Mouse (Mus musculus): ENCODE data around the gene Smim24.

Smim24 gene

DNA sequence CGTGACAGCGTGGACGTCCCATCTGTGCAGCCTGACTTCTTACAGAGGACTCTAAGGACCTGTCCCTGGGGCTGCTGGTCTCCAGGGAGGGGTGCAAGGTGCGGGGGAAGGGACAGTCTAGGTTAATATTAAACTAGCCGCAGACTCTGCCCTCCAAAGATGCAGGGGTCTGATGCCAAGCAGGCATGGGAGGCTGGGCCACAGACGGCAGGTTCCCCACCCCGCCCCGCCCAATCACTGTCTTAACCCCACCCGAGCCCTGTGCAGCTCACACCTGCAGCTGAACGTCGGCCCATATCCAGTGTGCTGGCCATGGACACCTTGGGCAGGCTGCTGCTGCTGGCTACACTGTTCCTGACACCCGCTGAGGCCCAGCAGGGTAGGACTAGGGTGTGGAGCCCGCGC, at the start of gene Smim24:
Gene Smim24, plus strand, starts transcription at position 271 of the 405 bp plus-strand sequence.
- DNase-seq, result no peak

DNA sequence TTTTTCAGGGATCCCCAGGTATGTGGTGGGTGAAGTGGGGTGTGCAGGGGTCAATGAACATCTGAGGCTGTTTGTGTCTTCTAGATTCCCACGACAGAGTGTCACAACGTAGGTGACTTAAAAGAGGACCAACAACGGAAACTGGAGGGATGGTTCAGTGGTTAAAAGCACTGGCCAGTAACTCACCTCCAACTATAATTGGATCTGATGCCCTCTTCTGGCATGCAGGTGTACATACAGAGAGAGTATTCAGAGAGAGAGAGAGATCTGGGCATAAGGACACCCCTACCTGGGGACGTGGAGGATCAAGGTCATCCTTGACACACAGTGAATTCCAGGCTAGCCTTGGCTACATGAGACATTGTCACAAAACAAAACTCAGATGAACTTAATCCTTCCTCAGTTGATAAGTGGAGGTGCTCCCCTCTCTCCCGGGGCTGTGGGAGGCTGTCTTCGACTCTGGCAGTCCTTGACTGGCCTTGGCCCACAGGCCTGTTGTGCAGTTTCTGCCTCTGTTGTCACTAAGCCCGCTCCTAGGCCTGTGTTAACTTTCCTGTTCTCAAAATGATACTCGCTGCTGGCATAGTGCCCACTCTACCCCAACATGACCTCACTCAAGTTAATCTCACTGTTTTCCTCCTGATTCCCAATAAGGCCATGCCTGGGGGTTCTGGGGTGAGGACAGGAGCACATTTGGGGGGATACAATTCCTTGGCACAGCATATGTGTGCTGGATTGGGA, 48.3 kb upstream of the Smim24 start:
- no peak for DNase-seq

DNA sequence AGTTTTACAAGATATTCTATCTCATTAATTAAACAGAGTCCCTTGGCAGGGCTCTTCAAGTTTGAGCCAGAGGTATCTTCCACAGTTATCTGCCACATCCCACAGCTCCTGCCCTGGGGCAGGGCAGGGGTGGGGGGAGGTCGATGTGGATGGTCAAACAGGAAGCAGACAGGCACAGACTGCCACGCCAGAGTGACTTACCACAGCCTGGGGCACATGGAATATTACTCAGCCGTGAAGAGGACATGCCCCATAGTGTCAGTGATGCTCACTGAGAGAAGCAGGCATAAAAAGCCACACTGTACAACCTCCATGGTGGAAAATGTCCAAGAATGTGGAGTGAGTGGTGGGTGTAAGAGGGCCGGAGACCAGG, 47.7 kb upstream of the Smim24 start:
- no peak for DNase-seq

DNA sequence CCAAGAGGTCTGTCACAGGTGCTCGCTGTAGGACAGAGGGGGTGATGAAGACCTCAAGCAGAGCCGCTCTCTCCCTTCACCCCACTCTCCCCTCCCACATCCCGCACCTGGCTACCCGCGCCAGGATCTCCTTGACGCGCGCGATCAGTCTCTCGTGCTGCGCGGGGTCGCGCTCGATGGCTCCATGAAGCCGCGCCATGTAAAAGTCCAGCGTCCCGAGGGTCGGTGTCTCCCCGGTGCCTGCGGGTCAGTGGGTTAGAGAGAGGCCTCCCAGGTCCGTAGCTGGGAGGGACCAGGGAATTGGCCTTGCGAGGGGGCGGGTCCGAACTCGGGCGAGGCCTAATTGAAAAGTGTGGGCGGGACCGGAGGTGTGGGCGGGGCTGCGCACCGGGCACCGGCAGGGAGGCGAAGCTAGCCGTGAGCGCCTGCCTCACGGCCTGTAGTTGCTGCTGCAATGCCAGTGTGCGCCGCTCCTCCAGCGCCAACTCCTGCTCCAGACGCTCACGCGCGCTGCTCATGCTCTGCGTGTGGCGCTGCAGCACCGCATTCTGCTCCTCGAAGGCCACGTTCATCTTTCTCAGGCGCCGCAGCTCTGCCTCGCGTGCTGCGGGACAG, 46.3 kb upstream of the Smim24 start:
- peak; percentile 71 for DNase-seq

DNA sequence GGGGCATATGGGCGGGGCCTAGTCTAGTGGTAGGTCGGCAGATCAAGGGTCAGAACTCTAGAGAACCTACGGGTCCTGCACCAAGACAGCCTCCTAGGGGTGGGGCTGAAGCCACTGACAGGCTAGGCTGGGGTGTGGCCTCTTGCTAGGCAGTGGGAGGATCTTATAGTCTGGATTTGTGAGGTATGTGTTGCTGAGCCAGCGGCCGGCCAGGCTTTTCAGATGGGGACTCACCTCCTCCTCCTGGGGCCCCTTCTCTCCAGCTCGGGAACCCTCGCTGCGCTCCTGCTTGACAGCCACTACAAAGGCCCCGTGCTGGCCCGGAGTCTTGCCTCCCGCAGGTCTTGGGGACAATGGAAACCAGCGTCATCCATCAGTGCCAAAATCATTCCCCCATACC, 43.7 kb upstream of the Smim24 start:
- DNase-seq, result no peak

DNA sequence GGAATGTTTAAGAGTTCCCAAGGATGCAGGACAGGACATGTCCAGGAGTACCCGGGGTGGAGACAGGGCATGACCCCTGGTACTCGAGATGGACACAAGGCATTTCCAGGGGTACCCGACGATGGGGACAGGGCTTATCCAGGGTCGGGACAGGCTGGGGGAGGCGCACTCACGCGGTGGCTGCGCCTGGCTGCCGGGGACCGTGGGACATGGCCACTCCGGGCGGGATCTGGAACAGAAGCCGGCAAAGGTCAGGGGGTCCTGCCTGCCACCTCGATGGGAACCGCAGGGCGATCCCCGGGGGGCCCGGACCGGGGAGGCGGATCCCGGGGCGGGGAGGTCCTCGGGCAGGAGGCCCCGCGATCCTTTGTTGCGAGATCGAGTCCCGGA, 42.9 kb upstream of the Smim24 start:
- no peak for DNase-seq

DNA sequence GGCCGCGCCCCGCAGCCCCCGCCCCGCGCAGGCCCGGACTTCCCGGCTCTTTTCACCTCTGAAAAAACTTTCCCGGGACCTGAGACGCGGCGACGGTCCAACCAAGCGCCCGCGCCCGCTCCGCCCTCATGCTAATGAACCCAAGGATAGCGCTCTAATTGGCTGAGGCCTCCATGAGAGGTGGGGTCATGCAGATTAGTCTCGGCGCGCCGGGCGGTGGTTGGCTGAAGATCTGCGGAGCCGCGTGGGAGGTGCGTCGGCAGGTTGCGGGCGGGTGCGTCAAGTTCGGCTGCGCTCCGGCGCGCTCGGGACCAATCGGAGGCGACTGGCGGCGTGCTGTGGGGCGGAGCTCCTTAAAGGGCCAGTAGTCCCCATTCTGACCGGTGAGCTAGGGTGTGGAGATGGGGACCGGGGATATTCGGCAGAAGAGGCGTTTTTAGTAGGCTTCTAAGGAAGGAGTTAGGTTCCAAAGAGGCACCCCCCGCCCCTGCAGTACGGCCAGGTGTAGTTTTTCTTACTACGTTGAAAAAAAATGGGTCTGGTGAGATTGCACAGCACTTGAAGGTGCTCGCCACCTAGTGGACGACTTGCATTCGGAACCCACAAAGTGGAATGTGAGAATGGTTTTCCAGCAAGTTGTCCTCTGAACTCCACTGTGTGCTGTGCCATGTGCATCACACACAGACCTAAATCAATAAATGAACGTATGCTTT, 42.3 kb upstream of the Smim24 start, which contains the start of gene Hmg20b:
Gene Hmg20b, minus strand, starts transcription at position 130 of the 713 bp plus-strand sequence.
- DNase-seq, result peak; percentile 99

DNA sequence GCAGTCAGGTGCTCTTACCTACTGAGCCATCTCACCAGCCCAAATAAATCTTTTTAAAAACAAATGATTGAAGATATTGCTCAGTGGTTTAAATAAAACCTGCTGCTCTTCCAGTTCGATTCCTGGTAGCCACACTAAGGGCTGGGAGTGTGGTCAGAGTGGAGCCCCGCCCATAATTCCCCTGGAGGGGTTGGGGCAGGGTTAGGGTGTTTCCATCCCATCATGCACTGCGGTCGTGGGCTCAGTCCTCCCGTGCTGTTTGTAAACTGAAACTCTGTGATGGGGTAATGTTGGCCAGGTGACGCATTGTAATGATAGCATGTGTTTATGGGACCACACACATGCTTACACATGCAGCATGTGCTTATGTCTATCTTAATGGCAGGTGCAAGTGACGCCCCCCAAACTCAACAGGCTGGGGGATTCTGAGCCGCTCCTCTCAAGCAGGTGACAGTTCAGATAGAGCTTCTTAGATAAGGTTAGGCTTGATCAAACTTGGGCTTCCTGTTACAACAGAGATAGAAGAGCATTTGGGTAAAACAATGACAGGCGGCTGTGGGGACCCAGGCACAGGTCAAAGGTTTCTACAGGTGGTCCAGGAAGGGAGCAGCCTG, 41.1 kb upstream of the Smim24 start:
- DNase-seq, result no peak

DNA sequence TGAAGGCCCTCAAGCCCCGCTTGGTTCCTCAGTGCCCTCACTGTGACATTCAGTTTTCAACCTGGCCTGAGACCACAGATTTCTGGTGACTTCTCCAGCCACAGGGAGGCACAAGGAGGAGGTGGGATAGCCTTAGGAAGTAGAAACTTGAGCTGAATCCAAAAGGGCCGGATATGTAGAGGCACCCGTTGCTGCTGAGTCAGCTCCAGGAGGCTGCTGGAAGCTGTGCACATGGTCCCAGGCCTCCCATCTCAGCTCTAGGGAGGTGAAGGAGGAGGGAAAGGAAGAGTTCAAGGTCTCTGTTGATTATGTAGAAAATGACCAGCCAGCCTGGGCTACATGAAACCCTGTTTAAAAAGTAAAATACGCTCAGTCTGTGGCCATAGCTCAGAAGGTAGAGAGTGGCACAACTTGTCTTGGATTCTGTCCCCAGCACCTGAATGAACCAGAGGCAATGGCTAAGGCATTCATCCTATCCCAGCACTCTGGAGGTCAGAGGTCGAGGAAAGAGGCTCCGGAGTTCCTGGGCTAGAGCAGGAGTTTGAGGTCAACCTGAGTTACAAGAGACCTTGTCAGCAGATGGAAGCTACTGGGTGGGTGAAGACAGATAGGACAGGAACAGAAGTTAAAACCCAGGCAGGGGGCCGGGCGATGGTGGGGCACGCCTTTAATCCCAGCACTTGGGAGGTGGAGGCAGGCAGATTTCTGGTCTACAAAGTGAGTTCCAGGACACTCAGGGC, 37.9 kb upstream of the Smim24 start:
- no peak for DNase-seq

DNA sequence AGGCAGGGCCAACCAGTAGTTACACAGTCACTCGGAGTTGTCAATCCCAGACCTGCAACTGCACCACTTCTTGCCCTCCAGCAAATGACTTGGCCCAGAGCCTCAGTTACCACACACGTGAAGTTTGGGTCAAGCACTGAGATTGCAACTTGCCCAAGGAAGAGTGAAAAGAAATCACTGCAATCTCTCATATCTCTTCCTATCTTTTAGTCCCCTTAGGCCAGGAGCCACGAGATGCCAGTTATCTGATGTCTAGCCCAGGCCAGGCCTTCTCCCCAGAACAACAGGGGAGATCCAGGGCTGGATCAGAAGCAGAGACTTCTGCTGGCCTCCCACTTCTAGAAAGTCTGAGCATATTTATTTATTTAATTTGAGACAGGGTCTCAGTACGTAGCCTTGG, 37.3 kb upstream of the Smim24 start:
- DNase-seq, result no peak

DNA sequence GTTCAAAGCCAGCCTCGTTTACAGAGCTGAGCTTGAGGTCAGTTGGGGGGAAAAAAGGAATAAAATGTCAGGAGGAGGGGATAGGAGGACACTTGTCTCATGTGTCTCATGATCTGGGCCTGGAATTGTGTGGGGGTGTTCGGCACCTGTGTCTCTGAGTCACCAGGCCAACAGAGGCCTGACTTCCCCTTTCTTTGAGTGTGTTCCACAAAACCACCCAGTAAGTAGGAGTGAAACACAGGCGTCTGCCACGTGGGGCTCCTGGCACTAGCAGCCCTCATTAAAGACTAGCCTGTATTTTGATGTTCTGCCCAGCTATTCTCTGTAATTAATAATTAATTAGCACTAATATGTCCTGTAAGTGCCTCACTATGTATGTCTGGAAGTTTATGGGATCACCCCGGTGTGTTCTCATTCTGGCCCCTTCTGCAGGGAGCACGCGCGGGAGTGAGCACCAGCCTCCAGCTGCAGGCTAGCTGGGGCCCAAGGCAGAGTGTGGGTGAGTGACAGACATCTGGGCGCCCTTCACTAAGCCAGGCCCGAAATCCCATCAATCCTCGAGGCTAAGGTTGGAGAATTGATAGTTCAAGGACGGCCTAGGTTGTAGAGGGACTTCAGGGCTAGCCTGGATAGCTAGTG, 36.4 kb upstream of the Smim24 start:
- no peak for DNase-seq

DNA sequence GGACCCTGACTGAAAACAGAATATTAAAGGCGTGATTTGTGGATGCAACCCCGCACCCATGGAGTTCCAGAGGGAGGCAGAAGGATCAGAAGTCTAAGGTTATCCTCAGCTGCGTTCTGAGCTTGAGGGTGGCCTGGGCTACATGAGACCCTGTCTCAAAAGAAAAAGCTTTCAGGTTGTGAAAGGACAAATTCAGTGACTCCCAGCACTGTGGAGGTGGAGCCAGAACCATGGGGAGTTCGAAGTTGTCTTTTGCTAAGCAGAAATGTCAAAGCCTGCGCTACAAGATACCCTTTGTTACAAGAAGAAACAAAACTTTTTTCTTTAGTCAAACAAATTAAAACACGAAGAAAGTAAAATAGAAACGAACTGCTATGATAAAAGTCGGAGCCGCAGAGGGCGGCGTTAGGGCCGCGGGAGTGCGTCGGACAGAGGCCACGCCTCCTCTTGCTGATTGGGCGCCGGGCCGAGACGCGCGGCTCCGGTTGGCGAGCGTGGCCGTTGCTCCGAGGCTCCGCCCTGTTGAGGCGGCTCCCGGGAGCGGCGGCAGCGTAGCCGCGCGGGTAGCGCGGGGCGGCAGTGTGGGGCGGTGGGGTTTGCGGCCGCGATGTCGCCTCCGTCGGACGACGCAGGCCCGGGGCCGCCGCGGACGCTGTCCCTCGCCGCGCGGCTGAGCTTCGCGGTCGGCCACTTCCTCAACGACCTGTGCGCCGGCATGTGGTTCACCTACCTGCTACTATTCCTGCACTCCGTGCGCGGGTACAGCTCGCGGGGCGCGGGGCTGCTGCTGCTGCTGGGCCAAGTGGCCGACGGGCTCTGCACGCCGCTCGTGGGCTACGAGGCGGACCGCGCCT, 35.6 kb upstream of the Smim24 start, which contains the start of gene Mfsd12:
Gene Mfsd12, plus strand, starts transcription at position 501 of the 854 bp plus-strand sequence.
- peak; percentile 93 for DNase-seq

DNA sequence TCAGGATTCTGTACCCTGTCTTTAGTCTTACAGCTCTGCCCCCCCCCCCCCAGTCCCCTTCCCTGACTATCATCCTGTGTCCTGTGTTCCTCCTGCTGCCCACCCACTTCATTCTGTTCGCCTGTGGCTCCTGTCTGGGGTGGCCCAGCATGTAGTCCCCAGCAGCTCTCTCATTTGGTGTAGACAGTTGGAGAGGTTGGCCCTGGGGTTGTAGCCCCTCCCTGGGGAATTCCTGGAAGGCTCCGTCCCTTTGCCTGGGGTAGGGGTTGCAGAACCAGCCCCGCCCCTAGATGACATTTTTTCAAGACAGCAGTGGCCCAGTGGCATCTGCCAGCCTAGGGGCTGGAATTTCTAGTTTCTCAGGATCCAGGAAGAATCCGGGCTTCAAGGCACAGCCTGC, 34.6 kb upstream of the Smim24 start:
- DNase-seq, result no peak

DNA sequence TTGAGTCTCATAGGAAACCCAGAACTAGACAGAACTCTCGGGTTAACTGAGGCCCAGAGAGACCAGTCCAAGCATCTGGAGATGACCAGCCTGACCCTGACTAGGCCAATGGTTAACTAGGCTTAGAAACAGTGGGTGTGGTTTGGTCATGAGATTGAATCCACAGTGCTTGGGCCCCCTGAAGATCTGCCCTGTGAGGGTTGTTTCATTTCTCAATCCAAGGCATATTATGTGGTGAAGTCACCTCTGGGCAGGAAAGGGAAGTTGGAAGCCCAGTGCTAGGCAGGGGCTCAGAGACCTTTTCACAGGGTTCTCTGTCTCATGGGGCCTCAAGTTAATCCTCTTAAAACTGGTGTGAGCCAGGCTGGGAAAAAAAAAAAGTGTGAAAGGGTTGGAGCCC, 34.0 kb upstream of the Smim24 start:
- DNase-seq, result no peak

DNA sequence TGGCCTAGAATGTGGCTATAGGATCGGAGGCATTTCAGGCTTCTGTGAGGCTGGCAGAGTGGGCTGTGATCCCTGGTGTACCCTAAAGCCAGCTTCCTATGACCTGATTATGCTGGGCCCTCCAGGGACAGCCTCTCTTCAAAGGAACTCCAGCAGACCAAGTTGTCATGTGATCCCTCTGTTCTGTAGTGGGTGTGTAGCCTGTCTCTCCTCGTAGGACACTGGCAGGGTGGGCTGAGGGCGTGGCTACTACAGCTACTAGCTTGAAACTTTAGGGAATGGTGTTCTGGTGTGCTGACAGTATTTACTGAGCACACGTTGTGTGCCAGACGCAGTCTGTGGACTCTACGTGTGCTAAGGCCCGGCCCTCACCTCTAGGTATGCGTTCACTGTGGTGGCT, 32.1 kb upstream of the Smim24 start:
- DNase-seq, result no peak

DNA sequence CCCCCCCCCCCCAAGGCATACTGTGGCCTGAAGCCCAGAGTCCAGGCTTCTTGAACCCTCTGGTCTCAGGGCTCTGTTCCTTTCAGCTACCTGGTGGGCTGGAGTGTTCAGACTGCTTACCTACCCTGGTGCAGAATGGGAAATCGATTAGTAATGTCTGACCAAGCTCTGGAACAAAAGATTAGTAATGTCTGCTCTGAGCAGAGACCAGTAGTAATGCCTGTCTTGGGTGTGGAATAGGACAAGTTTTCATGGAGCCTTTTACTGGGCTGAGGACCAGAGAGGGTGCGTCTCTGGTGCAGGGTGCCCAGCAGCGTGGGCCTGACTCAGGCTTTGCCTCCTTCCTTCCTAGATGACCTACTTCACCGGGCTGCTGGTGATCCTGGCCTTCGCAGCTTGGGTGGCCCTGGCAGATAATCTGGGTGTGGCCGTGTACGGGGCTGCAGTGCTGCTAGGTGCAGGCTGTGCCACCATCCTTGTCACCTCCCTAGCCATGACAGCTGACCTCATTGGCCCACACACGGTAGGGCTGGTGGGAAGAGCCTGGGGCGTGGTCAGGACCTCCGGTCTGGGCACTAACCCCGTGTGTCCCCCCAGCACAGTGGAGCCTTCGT, 30.4 kb upstream of the Smim24 start:
- no peak for DNase-seq

DNA sequence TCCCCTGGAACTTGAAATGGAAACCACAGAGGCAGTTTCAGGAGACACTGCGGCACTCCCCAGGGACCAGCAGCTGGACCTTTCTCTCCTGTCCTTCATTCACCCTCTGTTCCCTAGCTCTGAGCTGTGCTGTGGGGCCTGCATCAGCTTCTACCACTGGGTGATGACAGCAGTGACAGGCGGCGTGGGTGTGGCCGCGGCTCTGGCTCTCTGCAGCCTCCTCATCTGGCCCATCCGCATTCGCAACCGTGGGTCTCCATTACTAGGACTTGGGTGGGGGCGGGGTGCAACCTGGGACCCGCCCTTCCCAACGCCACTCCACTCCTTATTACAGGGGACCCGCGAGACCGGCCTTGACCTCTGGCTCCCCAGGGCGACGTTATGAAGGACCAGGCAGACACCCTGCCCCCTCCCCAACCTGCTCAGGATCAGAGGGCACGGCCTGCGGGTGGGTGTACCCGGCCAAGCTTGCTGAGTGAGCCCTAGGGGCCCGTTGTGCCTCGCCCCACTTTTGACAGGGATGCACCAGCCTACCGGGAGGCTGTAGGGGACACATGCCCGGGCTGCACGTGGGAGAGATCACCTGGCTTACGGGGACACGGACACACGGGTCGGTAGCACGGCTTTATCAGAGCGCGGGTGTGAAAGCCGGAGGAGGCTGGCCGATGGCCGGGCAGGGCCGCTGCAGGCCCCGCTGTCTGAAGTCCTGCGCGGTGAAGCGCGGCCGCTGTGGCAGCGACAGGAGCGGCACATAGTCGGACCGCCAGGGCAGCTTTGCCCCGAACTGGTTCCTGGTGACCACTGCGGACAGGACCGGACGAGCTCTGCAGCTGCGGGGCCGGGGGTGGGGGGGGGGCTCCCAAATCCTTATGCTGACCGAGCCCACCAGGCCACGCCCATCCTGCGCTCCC, 29.2 kb upstream of the Smim24 start:
- no peak for DNase-seq

DNA sequence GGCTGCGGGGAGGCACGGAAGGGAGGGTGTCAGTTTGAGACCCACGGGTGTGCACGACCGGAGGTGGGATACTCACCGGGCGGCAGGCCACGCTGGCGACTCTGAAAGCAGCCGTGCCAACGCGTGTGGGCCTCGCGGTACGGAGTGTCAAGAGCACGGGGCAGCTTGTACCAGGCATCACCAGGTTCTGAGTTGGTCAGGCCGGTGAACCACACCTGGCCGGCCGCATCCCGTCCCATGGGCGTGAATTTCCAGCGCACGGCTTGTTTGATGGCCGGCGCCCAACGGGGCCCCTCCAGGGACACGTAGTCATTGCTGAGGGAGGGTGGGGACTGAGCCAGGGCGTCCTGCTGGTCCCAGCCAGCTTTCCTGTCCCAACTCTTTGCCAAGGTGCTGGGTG, 28.2 kb upstream of the Smim24 start:
- no peak for DNase-seq

DNA sequence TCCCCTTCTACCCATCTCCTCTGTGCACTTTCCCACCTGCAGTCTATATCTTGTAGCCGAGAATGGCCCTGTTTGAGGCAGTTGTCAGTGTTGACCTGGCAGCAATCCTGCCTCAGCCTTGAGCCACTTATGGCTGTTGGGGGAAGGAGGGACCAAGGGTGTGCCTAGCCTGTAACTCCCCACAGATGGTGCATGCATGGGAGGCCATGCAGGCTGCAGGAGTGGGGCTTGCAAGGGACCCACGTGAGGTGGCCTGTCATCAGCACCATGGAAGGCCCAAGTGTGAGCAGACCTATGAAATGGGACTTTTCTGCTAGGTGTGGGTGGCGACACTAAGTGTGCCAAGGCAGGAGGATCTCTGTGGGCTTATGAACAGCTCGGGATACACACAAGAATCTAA, 27.8 kb upstream of the Smim24 start:
- DNase-seq, result no peak

All from lung, postnatal 14 days (tissue).